Mouse (Mus musculus) myocyte (in vitro differentiated cells): ENCODE results near the gene Slc38a10. TPM values are rescaled to one million over a fixed set of nuclear protein-coding genes. Genes with fewer than 3 reads are reported as not detected.

Experiments used
- H3K27me3 ChIP-seq: one replicate; pipeline ENCODE4 v1.6.1; 2011; ENCODE audit not compliant: control insufficient read depth, insufficient read depth, insufficient read length
- H3K36me3 ChIP-seq: one replicate; pipeline ENCODE4 v1.6.1; 2011; ENCODE audit not compliant: control insufficient read depth, insufficient read depth
- H3K4me2 ChIP-seq: one replicate; pipeline ENCODE4 v1.6.1; 2011; ENCODE audit warnings: low read depth, control low read depth
- H3K4me3 ChIP-seq: one replicate; pipeline ENCODE4 v1.5.1; 2011; ENCODE audit warnings: mild to moderate bottlenecking, control low read depth, moderate library complexity
- H3K79me2 ChIP-seq: one replicate; pipeline ENCODE4 v1.6.1; 2011; ENCODE audit not compliant: control insufficient read depth, insufficient read depth
- H3ac ChIP-seq: one replicate; pipeline ENCODE4 v1.6.1; 2011; ENCODE audit not compliant: control insufficient read depth, insufficient read length
- CEBPB ChIP-seq: IDR thresholded peaks from 2 replicates; pipeline ENCODE4 v1.6.1; 2011; ENCODE audit warnings: mild to moderate bottlenecking, moderate library complexity; ENCODE audit not compliant: poor library complexity, insufficient read depth, severe bottlenecking
- E2F4 ChIP-seq: IDR thresholded peaks from one replicate; pipeline ENCODE4 v1.6.1; 2011; ENCODE audit warnings: mild to moderate bottlenecking, control low read depth, moderate library complexity; ENCODE audit not compliant: insufficient read depth
- MAX ChIP-seq: IDR thresholded peaks from one replicate; pipeline ENCODE4 v1.6.1; 2011; ENCODE audit warnings: low read depth, mild to moderate bottlenecking, control low read depth
- MYOD1 ChIP-seq, 3 experiments: IDR thresholded peaks; one replicate each; pipeline ENCODE4 v1.6.1; 2011; ENCODE audit warnings: control low read depth in 2 of 3, low read depth in 2 of 3, mild to moderate bottlenecking in 2 of 3, moderate library complexity in 1 of 3; ENCODE audit not compliant: insufficient read length in 2 of 3, control insufficient read depth in 1 of 3
- MYOG ChIP-seq, 3 experiments: IDR thresholded peaks; one replicate each; pipeline ENCODE4 v1.6.1; 2011; ENCODE audit warnings: control low read depth in 2 of 3, low read depth in 2 of 3, mild to moderate bottlenecking in 2 of 3; ENCODE audit not compliant: insufficient read length in 2 of 3, control insufficient read depth in 1 of 3, insufficient read depth in 1 of 3
- POLR2A ChIP-seq: IDR thresholded peaks from one replicate; pipeline ENCODE4 v1.6.1; 2011; ENCODE audit warnings: low read depth, mild to moderate bottlenecking, control low read depth, moderate library complexity; ENCODE audit not compliant: insufficient read length
- POLR2AphosphoS2 ChIP-seq: IDR thresholded peaks from one replicate; pipeline ENCODE4 v1.6.1; 2011; ENCODE audit warnings: low read depth, control low read depth; ENCODE audit not compliant: insufficient read length
- REST ChIP-seq: IDR thresholded peaks from one replicate; pipeline ENCODE4 v1.6.1; 2011; ENCODE audit warnings: mild to moderate bottlenecking, control low read depth, moderate library complexity; ENCODE audit not compliant: insufficient read depth, insufficient read length
- SRF ChIP-seq: IDR thresholded peaks from one replicate; pipeline ENCODE4 v1.6.1; 2011; ENCODE audit warnings: low read depth; ENCODE audit not compliant: control insufficient read depth, insufficient read length
- TCF12 ChIP-seq: IDR thresholded peaks from one replicate; pipeline ENCODE4 v1.6.1; 2011; ENCODE audit warnings: mild to moderate bottlenecking, control low read depth; ENCODE audit not compliant: poor library complexity, insufficient read depth, severe bottlenecking
- TCF3 ChIP-seq: IDR thresholded peaks from one replicate; pipeline ENCODE4 v1.6.1; 2011; ENCODE audit warnings: low read depth, control low read depth; ENCODE audit not compliant: insufficient read length
- USF1 ChIP-seq: IDR thresholded peaks from one replicate; pipeline ENCODE4 v1.6.1; 2011; ENCODE audit warnings: low read depth, mild to moderate bottlenecking, control low read depth, moderate library complexity
- polyA plus RNA-seq: library from polyadenylated mRNA; unstranded; fragments of >200 nt; fragmentation: generic; extraction: Trizol; gene quantifications from one replicate; pipeline ENCODE4 v1.2.1, GENCODE M21; 2012; ENCODE audit warnings: missing spikeins

Gene Slc38a10
- polyA plus RNA-seq, 1 experiment: 97.9 TPM

DNA sequence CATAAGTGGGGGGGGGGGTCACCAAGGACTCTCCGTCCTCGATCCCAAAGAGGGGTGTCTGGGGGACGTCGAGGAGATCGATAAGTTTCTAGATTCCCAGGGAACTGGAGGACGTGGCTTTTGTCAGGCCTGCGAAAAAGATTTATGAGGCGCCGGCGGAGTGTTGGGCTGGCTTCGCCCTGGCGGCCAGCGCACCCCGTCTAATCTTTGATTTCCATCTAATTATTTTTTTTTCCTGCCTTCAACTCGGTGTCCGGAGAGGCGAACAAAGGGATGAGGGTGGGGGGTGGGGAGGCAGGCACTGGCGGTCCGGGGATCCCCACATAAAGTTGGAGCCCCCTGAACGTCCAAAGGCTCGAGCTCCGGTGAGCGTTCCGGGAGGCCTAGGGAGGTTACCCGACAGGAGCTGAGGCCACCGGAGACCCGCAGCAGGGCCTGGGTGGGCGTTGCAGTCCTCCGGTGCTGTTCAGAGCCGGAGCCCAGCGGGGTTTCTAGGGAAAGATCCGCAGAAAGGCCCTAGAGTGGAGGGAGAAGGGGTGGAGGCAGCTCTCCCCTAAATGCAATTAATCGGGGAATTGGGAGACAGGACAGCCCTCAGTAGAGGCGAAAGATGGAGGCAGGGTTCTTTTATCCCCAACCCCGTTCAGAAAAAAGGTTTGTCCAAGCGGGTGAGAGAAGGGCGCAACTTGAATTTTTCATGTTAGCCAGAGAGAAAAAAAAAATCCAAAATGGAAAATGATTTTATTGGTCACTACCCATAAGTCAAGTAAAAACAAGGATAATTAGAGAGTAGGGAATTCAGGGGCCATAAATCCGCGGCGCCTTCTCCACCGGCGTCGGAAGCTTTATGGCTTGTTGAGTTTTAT, 36.3 kb upstream of the Slc38a10 start:
- H3K27me3 ChIP-seq: no peaks in the 10 kb centered on the region
- peak overlapping the region; percentile 96 for H3K4me3 ChIP-seq
- peak overlapping the region; percentile 23 for H3ac ChIP-seq
- peaks cover 25% of the 10 kb centered on the region for H3K79me2 ChIP-seq
- H3K4me2 ChIP-seq: peak overlapping the region; percentile 96
- no peak for TF ChIP-seq CEBPB
- TF ChIP-seq TCF3: no peak
- TF ChIP-seq USF1: no peak
- TF ChIP-seq E2F4: no peak
- no peak for TF ChIP-seq MYOG (IDR thresholded peaks at IDR 0.05; ENCODE audit: control insufficient read depth in 1 of 3, insufficient read depth in 1 of 3, insufficient read length in 2 of 3, low read depth in 2 of 3)
- TF ChIP-seq MYOD1 (IDR thresholded peaks at IDR 0.05; ENCODE audit: control insufficient read depth in 1 of 3, insufficient read length in 2 of 3, low read depth in 2 of 3): no peak
- no peaks in the 10 kb centered on the region for H3K36me3 ChIP-seq

DNA sequence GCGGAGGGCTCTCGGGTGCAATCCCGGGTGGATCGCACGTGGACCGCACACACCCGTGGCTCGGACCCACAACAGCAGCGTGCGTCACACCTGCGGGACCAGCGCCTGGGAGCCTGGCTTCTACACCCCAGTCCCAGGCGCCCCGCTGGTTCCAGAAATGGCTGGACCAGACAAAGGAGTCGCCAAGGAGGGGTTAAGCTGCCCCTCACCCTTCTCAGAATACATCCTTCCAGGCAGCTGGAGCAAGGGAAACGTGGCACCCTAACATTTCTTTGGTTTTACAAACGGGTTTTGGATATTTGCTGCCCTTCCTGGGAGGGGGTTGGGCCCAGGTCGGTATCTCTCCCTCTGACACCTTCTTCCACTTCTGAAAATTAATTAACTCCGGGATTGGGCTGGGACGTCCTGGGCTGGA, 35.7 kb upstream of the Slc38a10 start:
- Histone ChIP-seq H3K4me2 (peak overlapping the region; percentile 96), H3K79me2 (peaks cover 25% of the 10 kb centered on the region), H3K36me3 (no peaks in the 10 kb centered on the region), H3K4me3 (peak overlapping the region; percentile 96), H3K27me3 (no peaks in the 10 kb centered on the region), H3ac (peak overlapping the region; percentile 23)
- no peak for TF ChIP-seq TCF12
- TF ChIP-seq MYOG (IDR thresholded peaks at IDR 0.05; ENCODE audit: control insufficient read depth in 1 of 3, insufficient read depth in 1 of 3, insufficient read length in 2 of 3, low read depth in 2 of 3): peak in 1 of 3 experiments; percentile 21
- TF ChIP-seq MYOD1 (IDR thresholded peaks at IDR 0.05; ENCODE audit: control insufficient read depth in 1 of 3, insufficient read length in 2 of 3, low read depth in 2 of 3): no peak
- TF ChIP-seq POLR2A: peak; percentile 38
- peak; percentile 74 for TF ChIP-seq POLR2AphosphoS2
- TF ChIP-seq REST: no peak
- no peak for TF ChIP-seq SRF
- TF ChIP-seq USF1: no peak
- TF ChIP-seq TCF3: no peak
- no peak for TF ChIP-seq CEBPB
- no peak for TF ChIP-seq MAX
- TF ChIP-seq E2F4: no peak

DNA sequence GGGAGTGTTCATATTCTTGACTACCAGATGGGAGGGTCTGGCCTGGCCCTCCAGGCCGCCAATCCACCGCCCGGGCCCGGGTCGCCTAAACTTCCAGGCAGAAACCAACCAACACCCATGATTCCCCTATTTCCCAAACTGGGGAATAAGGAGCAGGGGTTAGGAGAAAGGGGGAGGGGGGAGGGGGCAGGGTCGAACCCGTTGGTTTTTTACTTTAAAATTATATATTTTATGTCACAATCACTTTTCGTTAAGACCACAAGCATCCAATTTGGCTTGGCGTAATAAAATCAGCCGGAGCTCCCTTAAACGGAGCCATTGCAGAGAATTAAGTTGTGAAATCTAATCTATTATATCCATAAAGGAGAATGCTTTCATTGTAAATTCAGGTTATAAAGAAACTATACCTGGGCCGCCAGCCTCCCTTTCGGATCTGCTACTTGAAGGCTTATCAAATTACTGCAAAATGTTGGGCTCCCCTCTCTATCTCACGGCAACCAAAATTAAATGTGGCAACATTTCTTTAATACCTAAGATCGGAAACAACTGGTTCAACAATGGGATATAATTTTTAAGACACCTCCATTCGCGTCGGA, 35.1 kb upstream of the Slc38a10 start:
- no peaks in the 10 kb centered on the region for H3K36me3 ChIP-seq
- peak overlapping the region; percentile 96 for H3K4me2 ChIP-seq
- H3K27me3 ChIP-seq: no peaks in the 10 kb centered on the region
- TF ChIP-seq USF1 (no peak), MYOD1 (IDR thresholded peaks at IDR 0.05; ENCODE audit: control insufficient read depth in 1 of 3, insufficient read length in 2 of 3, low read depth in 2 of 3) (no peak), TCF12 (no peak), SRF (no peak), MAX (no peak), MYOG (IDR thresholded peaks at IDR 0.05; ENCODE audit: control insufficient read depth in 1 of 3, insufficient read depth in 1 of 3, insufficient read length in 2 of 3, low read depth in 2 of 3) (no peak), CEBPB (no peak), POLR2A (no peak), REST (no peak), E2F4 (no peak), POLR2AphosphoS2 (no peak), TCF3 (no peak)
- H3K79me2 ChIP-seq: peaks cover 25% of the 10 kb centered on the region
- peak overlapping the region; percentile 96 for H3K4me3 ChIP-seq
- peak overlapping the region; percentile 13 for H3ac ChIP-seq

DNA sequence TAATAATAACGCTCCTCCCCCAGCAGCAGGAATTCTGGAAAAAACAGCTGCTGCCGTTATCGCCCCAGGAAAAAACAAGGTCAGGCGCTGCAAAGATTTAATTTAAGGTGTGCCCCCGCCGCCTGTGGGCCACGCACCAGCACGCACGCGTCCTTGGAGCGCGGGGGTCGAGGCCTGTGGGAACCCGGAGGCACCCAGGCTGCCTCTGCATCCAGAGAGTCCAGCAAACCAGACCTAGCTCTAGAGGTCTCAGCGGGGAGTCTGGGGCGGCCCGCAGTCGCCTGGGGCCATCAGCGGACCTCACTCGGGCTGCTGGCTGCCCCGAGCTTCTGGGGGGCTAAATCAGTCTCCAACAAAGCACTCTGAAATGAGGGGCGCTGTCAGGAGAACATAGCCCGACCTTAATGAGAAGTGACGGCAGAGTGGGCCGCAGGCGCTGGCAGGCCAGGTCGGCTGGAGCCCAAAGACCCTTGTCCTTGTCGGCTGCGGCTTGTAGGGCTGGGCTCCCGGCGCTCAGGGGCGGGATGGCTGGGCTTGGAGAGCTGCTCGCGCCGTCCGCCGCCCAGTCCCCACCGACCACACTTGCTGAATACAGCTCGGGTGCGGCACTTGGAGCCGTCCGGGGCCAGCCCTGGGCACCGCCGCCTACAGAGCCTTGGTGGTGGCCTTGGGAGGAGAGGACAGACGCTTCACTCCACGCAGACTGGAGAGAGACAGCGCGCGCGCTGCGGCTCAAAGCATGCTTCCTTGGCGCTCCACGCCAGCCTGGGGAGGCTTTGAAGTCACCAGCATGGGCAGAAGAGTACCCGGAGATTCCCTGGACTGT, 34.4 kb upstream of the Slc38a10 start:
- no peaks in the 10 kb centered on the region for H3K27me3 ChIP-seq
- H3K79me2 ChIP-seq: peaks cover 25% of the 10 kb centered on the region
- no peak for TF ChIP-seq MYOD1 (IDR thresholded peaks at IDR 0.05; ENCODE audit: control insufficient read depth in 1 of 3, insufficient read length in 2 of 3, low read depth in 2 of 3)
- peak; percentile 30 for TF ChIP-seq POLR2A
- TF ChIP-seq POLR2AphosphoS2: peak; percentile 58
- TF ChIP-seq REST: no peak
- TF ChIP-seq TCF12: no peak
- TF ChIP-seq USF1: no peak
- no peak for TF ChIP-seq MAX
- TF ChIP-seq MYOG (IDR thresholded peaks at IDR 0.05; ENCODE audit: control insufficient read depth in 1 of 3, insufficient read depth in 1 of 3, insufficient read length in 2 of 3, low read depth in 2 of 3): peak in 1 of 3 experiments; percentile 46
- peak overlapping the region; percentile 96 for H3K4me2 ChIP-seq
- H3ac ChIP-seq: peak overlapping the region; percentile 13
- peak overlapping the region; percentile 96 for H3K4me3 ChIP-seq
- no peaks in the 10 kb centered on the region for H3K36me3 ChIP-seq
